Mouse (Mus musculus): Measurements from ENCODE around the gene Kif13a.

GRCm38 (mm10) chr13:46735219-46735807 is 194.4 kb downstream of the Kif13a start:
- TF ChIP-seq CTCF (IDR thresholded peaks at IDR 0.05; ENCODE audit: low read depth) (no peak), EP300 (IDR thresholded peaks at IDR 0.05; ENCODE audit: low read depth) (no peak)
